Mouse (Mus musculus): ENCODE results near the gene Tmem106b. TPM values are rescaled to one million over a fixed set of nuclear protein-coding genes. Genes with fewer than 3 reads are reported as not detected.

Gene Tmem106b
- 18.3 and 19.4 TPM in 2 replicates for polyA plus RNA-seq (2016; fragmentation: Nextera tagmentation; extraction: Ambion mirVana)

DNA sequence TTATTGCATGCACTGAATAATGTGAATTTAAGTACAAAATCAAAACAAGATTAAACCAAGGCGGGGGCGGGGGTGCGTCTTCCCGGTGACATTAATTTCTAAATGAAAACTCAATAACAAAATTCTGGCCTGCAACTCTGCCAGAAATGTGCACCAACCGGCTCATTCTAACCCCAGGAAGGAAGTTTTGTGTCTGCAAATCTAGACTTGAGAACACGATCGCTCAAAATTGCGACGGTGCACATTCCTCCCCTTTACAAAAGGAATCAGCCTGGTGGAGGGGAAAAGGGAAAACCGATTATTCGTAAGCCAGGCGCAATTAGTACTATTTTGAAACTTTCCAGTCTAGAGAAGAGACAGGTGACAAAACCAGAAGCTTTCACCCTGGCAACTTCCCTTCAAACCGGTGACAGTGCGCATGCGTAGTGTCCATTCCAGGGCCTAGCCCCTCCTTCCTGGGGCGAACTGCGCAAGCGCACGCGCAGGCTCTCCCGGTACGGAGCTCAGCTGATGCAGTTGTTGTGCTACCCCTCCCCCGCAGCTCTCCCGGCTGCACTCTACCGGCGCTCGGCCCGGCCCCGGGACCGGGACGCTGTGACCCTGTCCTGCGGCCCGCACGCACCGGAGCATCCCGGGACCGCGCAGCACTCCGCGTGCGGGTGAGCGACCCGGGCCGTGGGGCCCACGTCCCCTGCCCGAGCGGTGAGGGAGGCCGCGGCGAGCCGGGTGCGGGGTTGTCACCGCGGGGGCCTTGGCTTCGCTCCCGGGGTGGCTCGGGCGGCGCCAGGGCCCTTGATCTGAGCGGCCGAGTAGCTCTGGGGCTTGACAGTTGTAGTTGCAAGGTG lies at the start of gene Tmem106b:
Gene Tmem106b, plus strand, starts transcription at position 458 of the 845 bp plus-strand sequence.
- DNase-seq (ENCODE audit: low spot score), result peak; percentile 96
- WGBS, result 3% methylated on average over 61 of the region's 61 CpGs
- Histone ChIP-seq H3K4me1 (replicated peaks) (peaks cover 10% of the 10 kb centered on the region), H3K9me3 (no peaks in the 10 kb centered on the region), H3K4me3 (peak within 1 kb of the TSS; percentile 83), H3K36me3 (peaks cover 28% of the 10 kb centered on the region), H3K27ac (peak within 1 kb of the TSS; percentile 96), H3K27me3 (ENCODE audit: insufficient read depth, poor library complexity, severe bottlenecking) (no peaks in the 10 kb centered on the region)

DNA sequence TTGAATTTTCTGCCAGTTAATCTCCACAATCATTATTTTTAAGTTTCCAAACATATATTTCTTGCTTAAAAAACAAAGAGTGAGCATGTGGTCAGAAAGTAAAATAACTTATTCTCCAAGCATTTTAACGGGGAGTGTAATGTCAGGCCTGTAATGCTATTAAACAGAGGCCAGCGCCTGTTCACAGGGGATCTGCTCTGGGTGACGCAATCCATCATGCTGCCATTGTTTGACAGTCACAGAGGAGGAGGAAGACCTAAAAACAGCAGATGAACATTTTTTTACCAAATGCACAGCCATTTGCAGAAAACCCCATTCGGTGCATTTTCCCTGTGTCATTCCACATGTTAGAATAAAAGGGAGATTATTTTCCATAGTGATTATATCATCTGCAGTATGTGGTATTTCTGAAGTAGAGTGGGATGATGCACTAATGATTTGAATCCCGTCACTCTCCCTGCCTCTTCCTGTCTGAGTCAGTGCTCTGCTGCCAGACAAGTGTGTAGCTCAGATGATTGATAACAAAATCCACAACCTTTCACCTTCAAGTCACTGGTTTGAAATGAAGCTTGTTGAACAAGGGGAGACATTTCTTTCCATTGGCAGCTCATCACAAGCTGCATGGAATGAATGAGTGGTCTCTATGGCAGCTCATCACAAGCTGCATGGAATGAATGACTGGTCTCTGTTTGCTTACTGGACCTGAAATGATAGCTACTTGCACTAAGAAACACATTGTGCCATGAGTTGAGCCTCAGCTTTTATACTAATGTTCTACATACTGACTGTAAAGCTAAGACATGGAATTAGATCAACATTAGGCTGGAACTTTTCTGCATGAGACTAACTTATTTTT lies 48.1 kb upstream of the Tmem106b start:
- Histone ChIP-seq H3K4me3 (no peak overlapping the region), H3K9me3 (no peaks in the 10 kb centered on the region), H3K27ac (peak overlapping the region; percentile 50; the same call in 1 of the 2 replicates), H3K27me3 (ENCODE audit: insufficient read depth, poor library complexity, severe bottlenecking) (no peaks in the 10 kb centered on the region), H3K36me3 (no peaks in the 10 kb centered on the region), H3K4me1 (replicated peaks) (peaks cover 26% of the 10 kb centered on the region)
- 42% methylated on average over 5 of the region's 5 CpGs for WGBS
- DNase-seq (ENCODE audit: low spot score), result peak; percentile 45

DNA sequence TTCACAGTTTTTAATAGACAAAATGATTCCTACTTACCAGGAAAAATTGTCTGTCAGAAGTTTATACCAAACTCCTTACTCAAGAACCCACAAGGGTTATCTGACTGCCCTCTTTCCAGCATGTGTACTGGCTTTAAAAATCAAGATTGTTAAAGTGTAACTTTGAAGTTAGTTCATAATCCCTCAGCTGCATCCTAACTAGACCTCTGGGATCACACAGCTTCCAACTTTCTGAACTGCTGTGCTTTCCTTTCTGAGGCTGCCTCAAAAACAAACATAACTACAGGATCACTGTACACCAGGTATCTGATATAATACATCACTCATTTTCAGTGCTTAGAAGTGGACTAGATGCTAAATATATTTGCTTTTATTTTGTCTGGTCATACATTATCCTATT lies 39.0 kb upstream of the Tmem106b start:
- Histone ChIP-seq H3K36me3 (no peaks in the 10 kb centered on the region), H3K4me3 (no peak overlapping the region), H3K27me3 (ENCODE audit: insufficient read depth, poor library complexity, severe bottlenecking) (no peaks in the 10 kb centered on the region), H3K27ac (no peak overlapping the region), H3K4me1 (replicated peaks) (no peaks in the 10 kb centered on the region), H3K9me3 (no peaks in the 10 kb centered on the region)
- DNase-seq (ENCODE audit: low spot score), result no peak

DNA sequence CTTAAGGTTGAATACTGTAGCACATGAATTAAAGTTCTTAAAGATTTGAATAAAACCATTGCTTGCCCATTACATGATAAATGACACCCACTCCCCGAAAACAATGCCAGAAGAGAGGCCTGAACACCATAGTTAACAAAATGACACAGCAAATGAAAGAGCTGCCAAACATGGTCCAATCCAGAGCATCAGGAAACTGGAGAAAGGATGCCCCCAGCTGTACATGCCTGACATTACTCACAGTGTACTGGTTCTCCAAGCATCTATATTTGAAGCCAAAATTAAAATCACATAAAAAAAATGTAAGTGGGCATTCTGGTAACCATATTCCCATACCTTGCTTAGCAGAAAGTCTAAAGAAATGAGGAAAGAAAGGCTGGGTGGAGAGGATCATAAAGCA lies 38.6 kb upstream of the Tmem106b start:
- no peaks in the 10 kb centered on the region for H3K9me3 ChIP-seq
- no peak overlapping the region for H3K27ac ChIP-seq
- WGBS, result 73% methylated on average over 1 of the region's 1 CpGs
- no peaks in the 10 kb centered on the region for H3K4me1 ChIP-seq (replicated peaks)
- H3K36me3 ChIP-seq, result no peaks in the 10 kb centered on the region
- no peaks in the 10 kb centered on the region for H3K27me3 ChIP-seq (ENCODE audit: insufficient read depth, poor library complexity, severe bottlenecking)
- no peak for DNase-seq (ENCODE audit: low spot score)
- H3K4me3 ChIP-seq, result no peak overlapping the region

DNA sequence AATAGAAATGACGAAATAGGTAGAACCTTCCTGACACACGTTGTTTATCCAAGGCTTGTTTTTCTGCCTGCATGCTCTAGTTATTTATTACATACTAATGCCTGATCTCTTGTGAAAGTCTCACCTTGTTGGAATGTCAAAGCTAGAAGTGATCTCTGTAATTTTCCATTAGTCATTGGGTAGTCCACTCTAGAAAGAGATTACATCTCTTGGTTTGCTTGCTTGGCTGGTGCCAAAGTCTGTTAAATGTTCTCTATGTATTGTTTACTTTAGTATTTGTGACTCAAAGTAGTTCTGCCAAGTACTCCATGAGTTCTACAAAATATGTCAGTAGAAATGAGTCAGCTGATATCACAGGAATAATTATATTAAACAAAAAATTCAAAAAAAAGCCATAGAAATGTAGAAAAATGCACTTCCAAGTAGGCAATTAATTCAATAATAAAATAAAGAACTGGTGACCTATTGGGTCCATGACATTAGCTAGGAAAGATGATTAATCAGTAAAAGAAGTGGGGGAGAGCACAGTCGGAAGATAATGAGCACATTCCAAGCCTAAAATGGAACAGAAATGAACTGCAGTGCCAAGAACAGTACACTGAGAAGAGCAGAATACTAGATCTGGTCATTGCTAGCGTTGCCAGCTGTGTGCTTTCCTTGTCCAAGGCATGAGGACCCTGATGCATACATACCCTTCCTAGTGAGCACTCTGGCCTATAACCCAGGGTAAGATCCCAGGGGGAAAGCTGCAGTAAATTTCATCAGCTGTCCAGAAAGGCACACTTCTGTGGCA lies 17.0 kb upstream of the Tmem106b start:
- H3K4me1 ChIP-seq (replicated peaks), result no peaks in the 10 kb centered on the region
- no peaks in the 10 kb centered on the region for H3K9me3 ChIP-seq
- H3K4me3 ChIP-seq, result no peak overlapping the region
- no peak overlapping the region for H3K27ac ChIP-seq
- WGBS, result 85% methylated on average over 4 of the region's 4 CpGs
- H3K27me3 ChIP-seq (ENCODE audit: insufficient read depth, poor library complexity, severe bottlenecking), result no peaks in the 10 kb centered on the region
- DNase-seq (ENCODE audit: low spot score), result no peak
- H3K36me3 ChIP-seq, result no peaks in the 10 kb centered on the region

DNA sequence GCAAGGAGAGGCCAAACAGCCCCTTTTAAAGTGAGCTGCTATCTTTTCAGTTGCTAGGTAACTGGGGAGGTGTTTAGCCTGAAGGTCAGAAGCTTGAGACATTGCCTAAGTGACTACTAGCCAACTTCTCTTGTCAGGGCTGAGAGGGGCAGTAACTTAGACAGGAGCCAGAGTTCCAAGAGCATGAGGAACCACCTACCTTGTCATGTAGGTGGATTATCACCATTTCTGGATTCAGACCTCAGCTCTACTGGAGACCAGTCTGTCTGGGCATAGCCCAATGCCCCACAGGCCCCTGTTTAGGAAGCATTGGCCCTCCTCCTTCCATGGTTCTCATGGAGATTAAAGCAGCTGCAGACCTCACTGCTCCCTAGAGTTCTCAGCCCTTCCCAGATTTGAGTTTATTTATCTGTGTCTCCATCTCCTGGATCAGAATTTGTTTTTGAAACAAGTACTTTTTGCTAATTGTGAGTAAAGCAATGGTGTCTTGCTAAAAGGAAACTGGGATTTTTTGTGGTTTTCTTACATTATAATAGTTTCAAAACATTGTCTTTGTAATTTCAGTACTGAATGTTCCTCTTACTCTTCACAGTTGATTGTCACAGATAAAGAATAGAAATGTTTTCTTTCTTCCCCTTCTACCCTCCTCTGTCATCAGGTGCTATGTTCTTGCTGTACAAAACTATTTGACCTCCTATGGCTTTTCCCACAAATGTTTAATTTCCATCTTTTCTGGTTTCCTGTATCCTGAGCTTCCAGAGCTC lies 8.1 kb upstream of the Tmem106b start:
- Histone ChIP-seq H3K4me1 (replicated peaks) (peaks cover 9% of the 10 kb centered on the region), H3K27ac (no peak overlapping the region), H3K36me3 (no peaks in the 10 kb centered on the region), H3K4me3 (no peak overlapping the region), H3K27me3 (ENCODE audit: insufficient read depth, poor library complexity, severe bottlenecking) (no peaks in the 10 kb centered on the region), H3K9me3 (no peaks in the 10 kb centered on the region)
- no peak for DNase-seq (ENCODE audit: low spot score)

DNA sequence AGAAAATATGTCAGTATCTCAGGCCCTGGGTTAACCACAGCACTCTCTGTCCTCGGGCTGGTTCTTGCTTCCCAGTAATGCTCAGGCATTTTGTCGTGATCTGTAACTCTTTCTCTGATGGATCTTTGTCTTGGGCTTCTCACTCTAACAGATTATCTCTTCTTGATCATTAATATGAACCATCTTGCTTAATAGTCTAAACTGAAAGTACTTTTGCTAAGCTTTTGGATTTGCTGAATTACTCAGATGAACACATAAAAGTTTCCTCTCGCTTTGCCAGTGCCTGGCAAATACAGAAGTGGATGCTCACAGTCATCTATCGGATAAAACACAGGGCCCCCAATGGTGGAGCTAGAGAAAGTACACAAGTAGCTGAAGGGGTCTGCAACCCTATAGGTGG lies 7.5 kb upstream of the Tmem106b start:
- Histone ChIP-seq H3K4me1 (replicated peaks) (peaks cover 9% of the 10 kb centered on the region), H3K27me3 (ENCODE audit: insufficient read depth, poor library complexity, severe bottlenecking) (no peaks in the 10 kb centered on the region), H3K9me3 (no peaks in the 10 kb centered on the region), H3K4me3 (no peak overlapping the region), H3K27ac (no peak overlapping the region), H3K36me3 (no peaks in the 10 kb centered on the region)
- no peak for DNase-seq (ENCODE audit: low spot score)
- 88% methylated on average over 4 of the region's 4 CpGs for WGBS

DNA sequence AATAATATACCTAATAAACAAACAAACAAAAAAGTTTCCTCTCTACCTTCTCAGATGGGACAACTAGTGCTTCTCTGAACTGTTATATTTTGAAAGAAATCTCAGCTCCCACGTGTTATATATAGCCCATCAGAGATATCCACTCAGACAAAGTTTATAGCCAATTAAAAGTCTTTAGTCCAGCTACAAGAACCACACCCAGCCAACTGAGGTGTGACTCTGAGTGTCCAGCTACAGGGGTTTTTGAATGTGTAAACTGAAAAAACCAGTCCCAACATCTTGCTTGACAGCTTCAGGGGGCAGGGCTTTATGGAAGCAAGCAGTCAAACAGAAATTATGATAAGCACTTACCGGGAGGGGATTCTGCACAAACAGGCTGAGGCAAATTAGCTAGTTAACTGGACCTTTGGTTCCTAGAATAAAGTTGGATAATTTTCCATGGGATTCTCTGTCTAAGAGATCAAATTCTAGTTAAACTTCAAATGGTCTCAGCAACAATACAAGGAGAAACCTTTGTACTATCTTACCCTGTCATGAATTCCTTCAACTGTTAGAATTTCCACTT lies 6.8 kb upstream of the Tmem106b start:
- peaks cover 9% of the 10 kb centered on the region for H3K4me1 ChIP-seq (replicated peaks)
- whole genome bisulfite sequencing, result 83% methylated on average over 2 of the region's 2 CpGs
- H3K27ac ChIP-seq, result no peak overlapping the region
- DNase-seq (ENCODE audit: low spot score), result no peak
- H3K36me3 ChIP-seq, result no peaks in the 10 kb centered on the region
- H3K27me3 ChIP-seq (ENCODE audit: insufficient read depth, poor library complexity, severe bottlenecking), result no peaks in the 10 kb centered on the region
- H3K9me3 ChIP-seq, result no peaks in the 10 kb centered on the region
- no peak overlapping the region for H3K4me3 ChIP-seq

DNA sequence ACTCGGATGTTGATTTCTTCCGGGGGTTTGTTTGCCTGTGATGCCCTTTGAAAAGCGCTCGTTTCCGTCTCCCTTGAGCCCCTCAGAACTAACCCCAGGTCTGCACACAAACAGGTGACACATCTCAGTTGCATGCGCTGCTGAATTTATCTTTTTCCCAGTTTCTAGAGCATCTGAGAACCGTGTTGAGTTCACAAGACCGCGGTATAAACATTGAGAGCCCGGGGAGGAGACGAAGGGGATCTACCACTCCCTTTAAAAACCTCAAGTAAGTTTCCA lies 527 bp downstream of the Tmem106b start:
- WGBS, result 1% methylated on average over 11 of the region's 11 CpGs
- H3K4me1 ChIP-seq (replicated peaks), result peaks cover 10% of the 10 kb centered on the region
- H3K27ac ChIP-seq, result peak overlapping the region; percentile 96
- H3K36me3 ChIP-seq, result peaks cover 33% of the 10 kb centered on the region
- DNase-seq (ENCODE audit: low spot score), result no peak
- peak overlapping the region; percentile 83 for H3K4me3 ChIP-seq
- no peaks in the 10 kb centered on the region for H3K27me3 ChIP-seq (ENCODE audit: insufficient read depth, poor library complexity, severe bottlenecking)
- no peaks in the 10 kb centered on the region for H3K9me3 ChIP-seq

DNA sequence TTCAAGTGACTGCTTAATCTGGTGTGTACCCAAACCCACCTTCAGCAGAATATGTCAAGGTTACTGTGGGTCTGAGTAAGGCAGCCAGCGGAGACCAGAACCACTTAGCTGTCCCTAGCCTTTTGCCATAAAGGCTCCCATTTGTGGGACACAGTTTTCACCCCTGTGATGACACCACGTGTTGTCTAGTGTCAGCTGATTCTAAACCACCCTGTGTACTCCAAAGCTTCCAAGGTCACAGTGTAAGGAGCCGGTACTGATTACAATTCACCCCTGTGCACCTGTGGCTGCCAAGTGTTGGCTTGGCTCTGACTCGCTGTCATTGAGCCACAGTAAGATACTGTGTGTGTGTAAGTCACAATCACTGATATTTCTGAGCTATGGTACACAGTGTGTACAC lies 926 bp downstream of the Tmem106b start:
- no peak for DNase-seq (ENCODE audit: low spot score)
- Histone ChIP-seq H3K4me1 (replicated peaks) (peaks cover 10% of the 10 kb centered on the region), H3K27me3 (ENCODE audit: insufficient read depth, poor library complexity, severe bottlenecking) (no peaks in the 10 kb centered on the region), H3K4me3 (peak overlapping the region; percentile 83), H3K27ac (peak overlapping the region; percentile 96), H3K9me3 (no peaks in the 10 kb centered on the region), H3K36me3 (peaks cover 37% of the 10 kb centered on the region)
- 62% methylated on average over 4 of the region's 4 CpGs for WGBS

DNA sequence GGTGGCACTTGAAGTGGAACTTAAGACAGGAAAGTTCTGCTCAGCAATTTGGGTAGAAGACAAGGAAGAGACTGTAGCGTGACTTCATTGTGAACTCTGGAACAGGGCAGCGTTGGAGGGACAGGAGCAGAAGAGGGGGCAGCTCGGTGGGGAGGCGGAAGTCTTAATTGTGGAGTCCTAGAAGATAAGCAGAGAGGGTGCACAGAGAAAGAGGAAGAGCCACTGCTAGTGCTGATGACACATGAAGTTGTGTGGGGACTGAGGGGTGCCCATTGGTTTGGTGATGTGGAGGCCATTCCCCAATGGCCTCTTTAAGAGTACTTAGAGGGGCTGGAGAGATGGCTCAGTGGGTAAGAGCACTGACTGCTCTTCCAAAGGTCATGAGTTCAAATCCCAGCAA lies 3.5 kb downstream of the Tmem106b start:
- WGBS, result 97% methylated on average over 4 of the region's 4 CpGs
- no peak for DNase-seq (ENCODE audit: low spot score)
- H3K36me3 ChIP-seq, result peaks cover 57% of the 10 kb centered on the region
- no peak overlapping the region for H3K27ac ChIP-seq
- peaks cover 10% of the 10 kb centered on the region for H3K4me1 ChIP-seq (replicated peaks)
- H3K9me3 ChIP-seq, result no peaks in the 10 kb centered on the region
- no peaks in the 10 kb centered on the region for H3K27me3 ChIP-seq (ENCODE audit: insufficient read depth, poor library complexity, severe bottlenecking)
- H3K4me3 ChIP-seq, result no peak overlapping the region

DNA sequence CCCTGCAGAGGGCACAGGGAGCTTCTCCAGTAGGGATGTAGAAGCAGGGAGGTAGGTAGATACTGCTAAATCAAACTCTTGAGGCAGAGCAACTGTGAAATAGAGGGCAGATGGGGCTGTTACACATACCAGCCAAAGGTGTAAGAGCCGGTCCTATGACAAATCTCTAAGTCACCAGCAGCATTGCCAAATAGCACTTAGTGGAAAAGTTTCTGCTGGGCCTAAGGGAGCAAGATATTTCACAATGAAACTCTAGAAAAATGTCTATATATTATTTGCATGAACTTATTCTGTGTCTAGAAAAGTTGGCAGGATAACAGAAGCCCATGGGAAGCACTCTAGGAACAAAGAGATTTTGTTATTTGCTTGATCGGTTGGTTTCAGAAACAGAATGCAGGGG lies 4.3 kb downstream of the Tmem106b start:
- Histone ChIP-seq H3K4me3 (no peak overlapping the region), H3K27ac (no peak overlapping the region), H3K27me3 (ENCODE audit: insufficient read depth, poor library complexity, severe bottlenecking) (no peaks in the 10 kb centered on the region), H3K9me3 (no peaks in the 10 kb centered on the region), H3K4me1 (replicated peaks) (peaks cover 10% of the 10 kb centered on the region), H3K36me3 (peaks cover 65% of the 10 kb centered on the region)
- 86% methylated on average over 2 of the region's 2 CpGs for WGBS
- no peak for DNase-seq (ENCODE audit: low spot score)
